Mouse (Mus musculus): Measurements from ENCODE around the gene Svep1. TPM values are rescaled to one million over a fixed set of nuclear protein-coding genes. Genes with fewer than 3 reads are reported as not detected.

Gene Svep1
- polyA plus RNA-seq, 1 experiment, result not detected

GRCm38 (mm10) chr4:58150301-58150700 is 56.4 kb downstream of the Svep1 start:
- no peak overlapping the region for H3K27ac ChIP-seq (ENCODE audit: insufficient read depth, low read depth, low read length)
- H3K4me3 ChIP-seq (ENCODE audit: insufficient read depth, low read depth, low read length), result no peak overlapping the region
- no peaks in the 10 kb centered on the region for H3K4me1 ChIP-seq (ENCODE audit: control insufficient read depth, insufficient read depth, low read length)
- no peak for TF ChIP-seq CTCF (IDR thresholded peaks at IDR 0.05; ENCODE audit: insufficient read depth, low read depth, low read length)
- no peak for TF ChIP-seq POLR2A (IDR thresholded peaks at IDR 0.05; ENCODE audit: insufficient read depth, low read depth, low read length)
- WGBS, result 55% methylated on average over 3 of the region's 3 CpGs

- TF ChIP-seq POLR2A (IDR thresholded peaks at IDR 0.05; ENCODE audit: insufficient read depth, low read depth, low read length) (no peak), CTCF (IDR thresholded peaks at IDR 0.05; ENCODE audit: insufficient read depth, low read depth, low read length) (no peak)
- no peak overlapping the region for H3K4me3 ChIP-seq (ENCODE audit: insufficient read depth, low read depth, low read length)
- WGBS, result 60% methylated on average over 1 of the region's 1 CpGs
- H3K27ac ChIP-seq (ENCODE audit: insufficient read depth, low read depth, low read length), result no peak overlapping the region
- H3K4me1 ChIP-seq (ENCODE audit: control insufficient read depth, insufficient read depth, low read length), result no peaks in the 10 kb centered on the region
These were observed 57.5 kb downstream of the Svep1 start for GRCm38 (mm10) chr4:58149186-58149585.

GRCm38 (mm10) chr4:58148547-58148946 is 58.1 kb downstream of the Svep1 start:
- H3K4me1 ChIP-seq (ENCODE audit: control insufficient read depth, insufficient read depth, low read length), result no peaks in the 10 kb centered on the region

GRCm38 (mm10) chr4:58146676-58147075 is 60.0 kb downstream of the Svep1 start:
- Histone ChIP-seq H3K27ac (ENCODE audit: insufficient read depth, low read depth, low read length) (no peak overlapping the region), H3K4me3 (ENCODE audit: insufficient read depth, low read depth, low read length) (no peak overlapping the region), H3K4me1 (ENCODE audit: control insufficient read depth, insufficient read depth, low read length) (no peaks in the 10 kb centered on the region)
- TF ChIP-seq CTCF (IDR thresholded peaks at IDR 0.05; ENCODE audit: insufficient read depth, low read depth, low read length) (no peak), POLR2A (IDR thresholded peaks at IDR 0.05; ENCODE audit: insufficient read depth, low read depth, low read length) (no peak)
- 96% methylated on average over 2 of the region's 2 CpGs for WGBS

More at GRCm38 (mm10) chr4:58148547-58148946, 58.1 kb downstream of the Svep1 start:
- TF ChIP-seq POLR2A (IDR thresholded peaks at IDR 0.05; ENCODE audit: insufficient read depth, low read depth, low read length) (no peak), CTCF (IDR thresholded peaks at IDR 0.05; ENCODE audit: insufficient read depth, low read depth, low read length) (no peak)
- Histone ChIP-seq H3K27ac (ENCODE audit: insufficient read depth, low read depth, low read length) (no peak overlapping the region), H3K4me3 (ENCODE audit: insufficient read depth, low read depth, low read length) (no peak overlapping the region)

GRCm38 (mm10) chr4:58139764-58140556 is 66.7 kb downstream of the Svep1 start:
- TF ChIP-seq POLR2A (IDR thresholded peaks at IDR 0.05; ENCODE audit: insufficient read depth, low read depth, low read length) (no peak), CTCF (IDR thresholded peaks at IDR 0.05; ENCODE audit: insufficient read depth, low read depth, low read length) (no peak)
- Histone ChIP-seq H3K4me1 (ENCODE audit: control insufficient read depth, insufficient read depth, low read length) (no peaks in the 10 kb centered on the region), H3K4me3 (ENCODE audit: insufficient read depth, low read depth, low read length) (no peak overlapping the region), H3K27ac (ENCODE audit: insufficient read depth, low read depth, low read length) (no peak overlapping the region)
- 83% methylated on average over 8 of the region's 8 CpGs for WGBS

- 42% methylated on average over 6 of the region's 6 CpGs for WGBS
- no peak overlapping the region for H3K27ac ChIP-seq (ENCODE audit: insufficient read depth, low read depth, low read length)
- no peak overlapping the region for H3K4me3 ChIP-seq (ENCODE audit: insufficient read depth, low read depth, low read length)
- H3K4me1 ChIP-seq (ENCODE audit: control insufficient read depth, insufficient read depth, low read length), result no peaks in the 10 kb centered on the region
- TF ChIP-seq CTCF (IDR thresholded peaks at IDR 0.05; ENCODE audit: insufficient read depth, low read depth, low read length) (no peak), POLR2A (IDR thresholded peaks at IDR 0.05; ENCODE audit: insufficient read depth, low read depth, low read length) (no peak)
These were observed 67.4 kb downstream of the Svep1 start for GRCm38 (mm10) chr4:58139241-58139640.

- Histone ChIP-seq H3K4me3 (ENCODE audit: insufficient read depth, low read depth, low read length) (no peak overlapping the region), H3K4me1 (ENCODE audit: control insufficient read depth, insufficient read depth, low read length) (no peaks in the 10 kb centered on the region), H3K27ac (ENCODE audit: insufficient read depth, low read depth, low read length) (no peak overlapping the region)
- no peak for TF ChIP-seq POLR2A (IDR thresholded peaks at IDR 0.05; ENCODE audit: insufficient read depth, low read depth, low read length)
- no peak for TF ChIP-seq CTCF (IDR thresholded peaks at IDR 0.05; ENCODE audit: insufficient read depth, low read depth, low read length)
- 44% methylated on average over 1 of the region's 1 CpGs for WGBS
These were observed 72.9 kb downstream of the Svep1 start for GRCm38 (mm10) chr4:58133610-58134309.

- WGBS, result 67% methylated on average over 4 of the region's 4 CpGs
- H3K4me3 ChIP-seq (ENCODE audit: insufficient read depth, low read depth, low read length), result no peak overlapping the region
- TF ChIP-seq POLR2A (IDR thresholded peaks at IDR 0.05; ENCODE audit: insufficient read depth, low read depth, low read length), result no peak
- no peaks in the 10 kb centered on the region for H3K4me1 ChIP-seq (ENCODE audit: control insufficient read depth, insufficient read depth, low read length)
- H3K27ac ChIP-seq (ENCODE audit: insufficient read depth, low read depth, low read length), result no peak overlapping the region
These were observed 76.8 kb downstream of the Svep1 start for GRCm38 (mm10) chr4:58129844-58130243.

GRCm38 (mm10) chr4:58127024-58127423 is 79.6 kb downstream of the Svep1 start:
- 79% methylated on average over 5 of the region's 5 CpGs for WGBS

More at GRCm38 (mm10) chr4:58127024-58127423, 79.6 kb downstream of the Svep1 start:
- TF ChIP-seq CTCF (IDR thresholded peaks at IDR 0.05; ENCODE audit: insufficient read depth, low read depth, low read length) (no peak), POLR2A (IDR thresholded peaks at IDR 0.05; ENCODE audit: insufficient read depth, low read depth, low read length) (no peak)
- Histone ChIP-seq H3K4me1 (ENCODE audit: control insufficient read depth, insufficient read depth, low read length) (no peaks in the 10 kb centered on the region), H3K27ac (ENCODE audit: insufficient read depth, low read depth, low read length) (no peak overlapping the region), H3K4me3 (ENCODE audit: insufficient read depth, low read depth, low read length) (no peak overlapping the region)
